ENCODE assay signal across 8 mouse cellular contexts in genomic region chr19:47918016-47918415, GRCm38 (mm10). TPM values are rescaled to one million over a fixed set of nuclear protein-coding genes. Genes with fewer than 3 reads are reported as not detected.
DNase-seq lines count a peak whose midpoint lies in the region; ATAC-seq and TF ChIP-seq lines count a peak whose summit lies in the region.

No protein-coding gene starts in this region.

- no peaks in the 10 kb centered on the region for H3K36me3 ChIP-seq in forebrain, embryonic 11.5 days (ENCODE audit: control insufficient read depth, insufficient read depth, low read length)
- H3K36me3 ChIP-seq in limb, embryonic 12.5 days = 0 out of 2 replicates have a peak, but pooled peaks cover 5% of the 10 kb centered on the region
- H3K36me3 ChIP-seq in neural tube, embryonic 13.5 days = no peaks in the 10 kb centered on the region

- H3K27ac ChIP-seq in layer of hippocampus, adult 2 months = no peak overlapping the region
- H3K27ac ChIP-seq in forebrain, embryonic 11.5 days (ENCODE audit: low read depth, low read length) = no peak overlapping the region
- peak overlapping the region; percentile 95 for H3K27ac ChIP-seq in limb, embryonic 12.5 days
- no peak overlapping the region for H3K27ac ChIP-seq in neural tube, embryonic 13.5 days (replicated peaks)

- ATAC-seq in forebrain, embryonic 11.5 days (replicated peaks; ENCODE audit: low FRiP score) = no peak
- no peak for ATAC-seq in limb, embryonic 12.5 days (ENCODE audit: insufficient number of reproducible peaks, insufficient read depth, low FRiP score, low TSS enrichment, low read depth)
- no peak for ATAC-seq in neural tube, embryonic 13.5 days (ENCODE audit: low read depth)

- no peak for DNase-seq in layer of hippocampus, adult 2 months (ENCODE audit: low spot score in 2 of 2)
- no peak for DNase-seq in layer of hippocampus, adult 18-20 months (ENCODE audit: low spot score in 2 of 2)
- no peak for DNase-seq in forebrain, embryonic 11.5 days (ENCODE audit: low spot score)
- no peak for DNase-seq in cerebellum, adult 9-11 months
- DNase-seq in ovary, postnatal 10 days (ENCODE audit: low spot score) = no peak
- no peak for DNase-seq in thymus, postnatal 36 days

- H3K4me2 ChIP-seq in forebrain, embryonic 11.5 days (ENCODE audit: low read depth, low read length, severe bottlenecking) = peak overlapping the region; percentile 91
- H3K4me2 ChIP-seq in limb, embryonic 12.5 days = peak overlapping the region; percentile 79
- H3K4me2 ChIP-seq in neural tube, embryonic 13.5 days = peak overlapping the region; percentile 87

- WGBS in forebrain, embryonic 11.5 days = 15% methylated on average over 9 of the region's 9 CpGs
- 19% methylated on average over 9 of the region's 9 CpGs for WGBS in limb, embryonic 12.5 days
- 16% methylated on average over 9 of the region's 9 CpGs for WGBS in neural tube, embryonic 13.5 days

- peak overlapping the region; percentile 94 for H3K9ac ChIP-seq in forebrain, embryonic 11.5 days (ENCODE audit: low read length)
- peak overlapping the region; percentile 89 for H3K9ac ChIP-seq in limb, embryonic 12.5 days (replicated peaks)
- H3K9ac ChIP-seq in neural tube, embryonic 13.5 days = peak overlapping the region; percentile 75

- no peaks in the 10 kb centered on the region for H3K27me3 ChIP-seq in forebrain, embryonic 11.5 days (ENCODE audit: control insufficient read depth, insufficient read depth, low read length)
- no peaks in the 10 kb centered on the region for H3K27me3 ChIP-seq in limb, embryonic 12.5 days
- H3K27me3 ChIP-seq in neural tube, embryonic 13.5 days = no peaks in the 10 kb centered on the region

- no peaks in the 10 kb centered on the region for H3K9me3 ChIP-seq in forebrain, embryonic 11.5 days (ENCODE audit: control insufficient read depth, low read length)
- no peaks in the 10 kb centered on the region for H3K9me3 ChIP-seq in limb, embryonic 12.5 days
- no peaks in the 10 kb centered on the region for H3K9me3 ChIP-seq in neural tube, embryonic 13.5 days

- no peak for TF ChIP-seq CTCF in layer of hippocampus, adult 2 months (conservative IDR thresholded peaks at IDR 0.05)

- H3K4me1 ChIP-seq in forebrain, embryonic 11.5 days (replicated peaks; ENCODE audit: control insufficient read depth, insufficient read depth, low read length) = peaks cover 4% of the 10 kb centered on the region; the same call in 1 of the 2 replicates
- peaks cover 48% of the 10 kb centered on the region for H3K4me1 ChIP-seq in limb, embryonic 12.5 days (replicated peaks)
- H3K4me1 ChIP-seq in neural tube, embryonic 13.5 days (replicated peaks) = peaks cover 33% of the 10 kb centered on the region

- H3K4me3 ChIP-seq in layer of hippocampus, adult 2 months = peak overlapping the region; percentile 82; the same call in 1 of the 2 replicates
- peak overlapping the region; percentile 84 for H3K4me3 ChIP-seq in forebrain, embryonic 11.5 days (ENCODE audit: low read depth, low read length)
- peak overlapping the region; percentile 79 for H3K4me3 ChIP-seq in limb, embryonic 12.5 days (replicated peaks)
- peak overlapping the region; percentile 62 for H3K4me3 ChIP-seq in neural tube, embryonic 13.5 days

RNA-seq across cellular contexts. Expression of gene Cfap43, which starts 1.1 kb away (rescaled TPM):
- under 1 TPM; 0.37 to 0.95 TPM for total RNA-seq in layer of hippocampus, adult 2 months (2021)
- under 1 TPM; 0.79 to 0.99 TPM for total RNA-seq in layer of hippocampus, adult 18-20 months (2021)
- 0.04 and 0.15 TPM in 2 replicates for polyA plus RNA-seq in forebrain, embryonic 11.5 days (2014; fragmentation: Nextera tagmentation; extraction: Ambion mirVana)
- 0.09 TPM in 1 of 2 replicates, not detected in the other for polyA plus RNA-seq in limb, embryonic 12.5 days (2016; fragmentation: Nextera tagmentation; extraction: Ambion mirVana)
- 0.28 and 0.47 TPM in 2 replicates for polyA plus RNA-seq in neural tube, embryonic 13.5 days (2015; fragmentation: Nextera tagmentation; extraction: Ambion mirVana)

RNA-seq across cellular contexts. Expression of gene Itprip, which starts 1.1 kb away (rescaled TPM):
- total RNA-seq in layer of hippocampus, adult 2 months (2021) = 1 to 10 TPM; 1.2 to 1.9 TPM
- total RNA-seq in layer of hippocampus, adult 18-20 months (2021) = 1 to 10 TPM in 1 of 2 experiments, under 1 TPM in 1; 0.86 to 1.2 TPM
- 18.8 and 20.4 TPM in 2 replicates for polyA plus RNA-seq in forebrain, embryonic 11.5 days (2014; fragmentation: Nextera tagmentation; extraction: Ambion mirVana)
- polyA plus RNA-seq in limb, embryonic 12.5 days (2016; fragmentation: Nextera tagmentation; extraction: Ambion mirVana) = 29.4 and 29.9 TPM in 2 replicates
- 7.0 and 8.1 TPM in 2 replicates for polyA plus RNA-seq in neural tube, embryonic 13.5 days (2015; fragmentation: Nextera tagmentation; extraction: Ambion mirVana)

RNA-seq across cellular contexts. Expression of gene Cfap58, which starts 19.5 kb away (rescaled TPM):
- under 1 TPM; 0.34 to 0.49 TPM for total RNA-seq in layer of hippocampus, adult 2 months (2021)
- total RNA-seq in layer of hippocampus, adult 18-20 months (2021) = under 1 TPM; 0.28 to 0.30 TPM
- not detected in 2 replicates for polyA plus RNA-seq in forebrain, embryonic 11.5 days (2014; fragmentation: Nextera tagmentation; extraction: Ambion mirVana)
- polyA plus RNA-seq in limb, embryonic 12.5 days (2016; fragmentation: Nextera tagmentation; extraction: Ambion mirVana) = 0.08 TPM in 1 of 2 replicates, not detected in the other
- polyA plus RNA-seq in neural tube, embryonic 13.5 days (2015; fragmentation: Nextera tagmentation; extraction: Ambion mirVana) = 0.47 and 0.62 TPM in 2 replicates

RNA-seq across cellular contexts. Expression of gene Gsto2, which starts 52.7 kb away (rescaled TPM):
- 1 to 10 TPM; 2.9 to 3.5 TPM for total RNA-seq in layer of hippocampus, adult 2 months (2021)
- total RNA-seq in layer of hippocampus, adult 18-20 months (2021) = 1 to 10 TPM; 2.9 to 3.7 TPM
- polyA plus RNA-seq in forebrain, embryonic 11.5 days (2014; fragmentation: Nextera tagmentation; extraction: Ambion mirVana) = 0.76 and 1.1 TPM in 2 replicates
- 0.59 and 0.97 TPM in 2 replicates for polyA plus RNA-seq in limb, embryonic 12.5 days (2016; fragmentation: Nextera tagmentation; extraction: Ambion mirVana)
- 1.0 and 1.3 TPM in 2 replicates for polyA plus RNA-seq in neural tube, embryonic 13.5 days (2015; fragmentation: Nextera tagmentation; extraction: Ambion mirVana)
